Mouse (Mus musculus) cerebellum, adult 2 months (tissue): ENCODE measurements around the gene Nubp1. TPM values are rescaled to one million over a fixed set of nuclear protein-coding genes. Genes with fewer than 3 reads are reported as not detected.

Source experiments
- DNase-seq, 2 experiments: peaks; one replicate each; pipeline ENCODE4 v3.0.0; 2021
- H3K27ac ChIP-seq: fragments of 200-500 bp; 2 replicates; pipeline ENCODE4 v1.5.1; 2012; ENCODE audit warnings: low read length, control low read depth, inconsistent platforms; ENCODE audit not compliant: insufficient read depth
- H3K27me3 ChIP-seq: fragments of 200-500 bp; 2 replicates; pipeline ENCODE4 v1.6.1; 2012; ENCODE audit warnings: inconsistent platforms, mild to moderate bottlenecking, low read length, moderate library complexity; ENCODE audit not compliant: control insufficient read depth, insufficient read depth
- H3K4me1 ChIP-seq: fragments of 200-500 bp; 2 replicates; pipeline ENCODE4 v1.6.1; 2011; ENCODE audit warnings: low read length; ENCODE audit not compliant: control insufficient read depth, insufficient read depth
- H3K4me3 ChIP-seq: fragments of 200-500 bp; replicated peaks from 2 replicates; pipeline ENCODE3; 2011; ENCODE audit warnings: mild to moderate bottlenecking, low read depth, low read length, control low read depth; ENCODE audit not compliant: insufficient read depth
- CTCF ChIP-seq: fragments of 200-500 bp; IDR thresholded peaks from 2 replicates; pipeline ENCODE4 v1.5.1; 2011; ENCODE audit warnings: low read depth, mild to moderate bottlenecking, control low read depth, low read length, moderate library complexity, borderline replicate concordance; ENCODE audit not compliant: insufficient read depth
- POLR2A ChIP-seq: fragments of 200-500 bp; IDR thresholded peaks from 2 replicates; pipeline ENCODE4 v1.6.1; 2011; ENCODE audit warnings: low read length, control low read depth, borderline replicate concordance; ENCODE audit not compliant: insufficient read depth
- WGBS: fragments of 180-500 bp; shearing (Covaris S2); methylation state at CpG from one replicate; pipeline ENCODE4 v1.1.7; 2018; 5-methylcytosine and 5-hydroxymethylcytosine counted together
- polyA plus RNA-seq: library from polyadenylated mRNA; depleted of rRNA; stranded (reverse); fragments of >200 nt; gene quantifications from 2 replicates; pipeline ENCODE4 v1.2.3, GENCODE M21; 2012; rRNA removed

Nubp1 gene
- polyA plus RNA-seq: 30.0 and 30.8 TPM in 2 replicates

GRCm38 (mm10) chr16:10411764-10412746, at the start of gene Nubp1:
Nubp1 (plus strand) TSS chr16:10411948.
- Histone ChIP-seq H3K27ac (peak within 1 kb of the TSS; percentile 68), H3K4me1 (peaks cover 7% of the 10 kb centered on the region), H3K4me3 (peak within 1 kb of the TSS; percentile 74), H3K27me3 (no peaks in the 10 kb centered on the region)
- peak; percentile 95 to 98 for DNase-seq
- WGBS: 2% methylated on average over 56 of the region's 56 CpGs
- TF ChIP-seq CTCF: no peak
- peak; percentile 94 for TF ChIP-seq POLR2A

GRCm38 (mm10) chr16:10363061-10363460, 48.7 kb upstream of the Nubp1 start:
- 9% methylated on average over 1 of the region's 1 CpGs for WGBS
- TF ChIP-seq CTCF (no peak), POLR2A (no peak)
- no peak overlapping the region for H3K4me3 ChIP-seq

GRCm38 (mm10) chr16:10365796-10366195, 46.0 kb upstream of the Nubp1 start:
- H3K4me3 ChIP-seq: no peak overlapping the region
- WGBS: 88% methylated on average over 4 of the region's 4 CpGs
- no peaks in the 10 kb centered on the region for H3K4me1 ChIP-seq
- no peak overlapping the region for H3K27ac ChIP-seq
- no peaks in the 10 kb centered on the region for H3K27me3 ChIP-seq
- no peak for TF ChIP-seq CTCF
- no peak for TF ChIP-seq POLR2A
- no peak for DNase-seq

More at GRCm38 (mm10) chr16:10363061-10363460, 48.7 kb upstream of the Nubp1 start:
- Histone ChIP-seq H3K27me3 (no peaks in the 10 kb centered on the region), H3K4me1 (0 out of 2 replicates have a peak, but pooled peaks cover 1% of the 10 kb centered on the region), H3K27ac (no peak overlapping the region)
- DNase-seq: no peak

GRCm38 (mm10) chr16:10366240-10367217, 45.2 kb upstream of the Nubp1 start:
- peak in 1 of 2 experiments; percentile 19 for DNase-seq
- TF ChIP-seq CTCF: no peak
- Histone ChIP-seq H3K4me1 (no peaks in the 10 kb centered on the region), H3K27me3 (no peaks in the 10 kb centered on the region), H3K4me3 (no peak overlapping the region), H3K27ac (no peak overlapping the region)
- WGBS: 60% methylated on average over 14 of the region's 14 CpGs

- Histone ChIP-seq H3K27ac (no peak overlapping the region), H3K4me3 (no peak overlapping the region), H3K27me3 (no peaks in the 10 kb centered on the region), H3K4me1 (peaks cover 2% of the 10 kb centered on the region; the same call in 1 of the 2 replicates)
- peak in 1 of 2 experiments; percentile 39 for DNase-seq
- WGBS: 43% methylated on average over 3 of the region's 3 CpGs
- TF ChIP-seq POLR2A: no peak
- TF ChIP-seq CTCF: no peak
These were observed 42.2 kb upstream of the Nubp1 start for GRCm38 (mm10) chr16:10369468-10369934.

- H3K27me3 ChIP-seq: no peaks in the 10 kb centered on the region
- H3K4me1 ChIP-seq: peaks cover 5% of the 10 kb centered on the region; the same call in 1 of the 2 replicates
- 86% methylated on average over 1 of the region's 1 CpGs for WGBS
- no peak overlapping the region for H3K27ac ChIP-seq
- no peak overlapping the region for H3K4me3 ChIP-seq
- no peak for DNase-seq
- TF ChIP-seq CTCF (no peak), POLR2A (no peak)
These were observed 41.8 kb upstream of the Nubp1 start for GRCm38 (mm10) chr16:10369996-10370395.

- TF ChIP-seq CTCF (no peak), POLR2A (no peak)
- peak in 1 of 2 experiments; percentile 37 for DNase-seq
- H3K4me1 ChIP-seq: peaks cover 5% of the 10 kb centered on the region; the same call in 1 of the 2 replicates
- no peak overlapping the region for H3K27ac ChIP-seq
- H3K27me3 ChIP-seq: no peaks in the 10 kb centered on the region
- 47% methylated on average over 4 of the region's 4 CpGs for WGBS
- H3K4me3 ChIP-seq: no peak overlapping the region
These were observed 39.4 kb upstream of the Nubp1 start for GRCm38 (mm10) chr16:10372372-10372771.
